Mouse (Mus musculus) heart, adult 8-10 months (tissue): Measurements from ENCODE around the gene Lonp2. TPM values are rescaled to one million over a fixed set of nuclear protein-coding genes. Genes with fewer than 3 reads are reported as not detected.

Source experiments
- DNase-seq: peaks from one replicate; pipeline ENCODE4 v3.0.0; 2022; ENCODE audit warnings: low spot score
- total RNA-seq, 4 experiments: library from RNA; stranded (reverse); gene quantifications; 2 replicates each; pipeline ENCODE4 v1.2.4; 2022

The Lonp2 gene
- total RNA-seq, 4 experiments from 2014 or later: 79.6 to 86.6 (median 83.4) TPM

GRCm38 (mm10) chr8:86623551-86623910, 312 bp upstream of the Lonp2 start:
- no peak for DNase-seq

- DNase-seq: no peak
Observed at GRCm38 (mm10) chr8:86624915-86625314, 1.1 kb downstream of the Lonp2 start.

GRCm38 (mm10) chr8:86630212-86630611, 6.4 kb downstream of the Lonp2 start:
- no peak for DNase-seq

GRCm38 (mm10) chr8:86631395-86631794, 7.6 kb downstream of the Lonp2 start:
- DNase-seq: no peak

- DNase-seq: no peak
Observed at GRCm38 (mm10) chr8:86637826-86638225, 14.0 kb downstream of the Lonp2 start.

- no peak for DNase-seq
Observed at GRCm38 (mm10) chr8:86638981-86639380, 15.1 kb downstream of the Lonp2 start.

GRCm38 (mm10) chr8:86642682-86643081, 18.8 kb downstream of the Lonp2 start:
- DNase-seq: no peak

GRCm38 (mm10) chr8:86644661-86645060, 20.8 kb downstream of the Lonp2 start:
- no peak for DNase-seq

- no peak for DNase-seq
Observed at GRCm38 (mm10) chr8:86647771-86648170, 23.9 kb downstream of the Lonp2 start.

GRCm38 (mm10) chr8:86651416-86651815, 27.6 kb downstream of the Lonp2 start:
- DNase-seq: no peak

- no peak for DNase-seq
Observed at GRCm38 (mm10) chr8:86652546-86652945, 28.7 kb downstream of the Lonp2 start.

GRCm38 (mm10) chr8:86654578-86654977, 30.7 kb downstream of the Lonp2 start:
- no peak for DNase-seq

GRCm38 (mm10) chr8:86668750-86669149, 44.9 kb downstream of the Lonp2 start:
- no peak for DNase-seq

- no peak for DNase-seq
Observed at GRCm38 (mm10) chr8:86669259-86669658, 45.4 kb downstream of the Lonp2 start.

- DNase-seq: no peak
Observed at GRCm38 (mm10) chr8:86686629-86687028, 62.8 kb downstream of the Lonp2 start.

GRCm38 (mm10) chr8:86692107-86692506, 68.3 kb downstream of the Lonp2 start:
- no peak for DNase-seq

GRCm38 (mm10) chr8:86694011-86694410, 70.2 kb downstream of the Lonp2 start:
- no peak for DNase-seq

GRCm38 (mm10) chr8:86695703-86696102, 71.9 kb downstream of the Lonp2 start:
- no peak for DNase-seq

- DNase-seq: no peak
Observed at GRCm38 (mm10) chr8:86698811-86699421, 75.1 kb downstream of the Lonp2 start.

GRCm38 (mm10) chr8:86699471-86699870, 75.6 kb downstream of the Lonp2 start:
- no peak for DNase-seq

- DNase-seq: no peak
Observed at GRCm38 (mm10) chr8:86702453-86702852, 78.6 kb downstream of the Lonp2 start.

- DNase-seq: no peak
Observed at GRCm38 (mm10) chr8:86705317-86705716, 81.5 kb downstream of the Lonp2 start.

- DNase-seq: no peak
Observed at GRCm38 (mm10) chr8:86706756-86707155, 82.9 kb downstream of the Lonp2 start.

GRCm38 (mm10) chr8:86707873-86708272, 84.0 kb downstream of the Lonp2 start:
- no peak for DNase-seq
